Mouse (Mus musculus): ENCODE measurements around the gene Enox1.

GRCm38 (mm10) chr14:77375618-77376017 lies 219.1 kb downstream of the Enox1 start:
- TF ChIP-seq POLR2A (IDR thresholded peaks at IDR 0.05; ENCODE audit: borderline replicate concordance, control insufficient read depth, low read depth, low read length) (no peak), CTCF (IDR thresholded peaks at IDR 0.05; ENCODE audit: control insufficient read depth, insufficient read depth, low read length) (no peak)
